Mouse (Mus musculus) CD4-positive, CD25-positive, alpha-beta regulatory T cell, adult 4 months (primary cell): ENCODE measurements at regions not wholly inside any gene's neighbourhood (a gene's known extent, or its start where the extent isn't known, plus 50 kb on each side); places are given as distances from the start of the nearest gene placed in this dataset.

ENCODE experiments used
- ATAC-seq: one replicate; pipeline ENCODE4 v1.8.0; 2017

GRCm38 (mm10) chr5:62939050-62939449, 125.4 kb downstream of the Dthd1 start:
- ATAC-seq: peak; percentile 77
